Mouse (Mus musculus) brain, embryonic 14.5 days (tissue): ENCODE measurements around the gene B3glct. TPM values are rescaled to one million over a fixed set of nuclear protein-coding genes. Genes with fewer than 3 reads are reported as not detected.

ENCODE experiments used
- DNase-seq: peaks from one replicate; pipeline ENCODE4 v3.0.0-alpha.2; 2011; ENCODE audit warnings: low read depth
- CTCF ChIP-seq: fragments of 200-500 bp; IDR thresholded peaks from 2 replicates; pipeline ENCODE4 v1.5.1; 2012; ENCODE audit warnings: inconsistent platforms, mild to moderate bottlenecking, moderate library complexity, borderline replicate concordance; ENCODE audit not compliant: insufficient read depth, insufficient read length; ENCODE audit errors: extremely low read depth
- POLR2A ChIP-seq: fragments of 200-500 bp; IDR thresholded peaks from 2 replicates; pipeline ENCODE4 v1.6.1; 2012; ENCODE audit warnings: mild to moderate bottlenecking, inconsistent platforms, borderline replicate concordance; ENCODE audit not compliant: poor library complexity, insufficient read depth, insufficient read length, severe bottlenecking; ENCODE audit errors: extremely low read depth
- polyA plus RNA-seq: library from polyadenylated mRNA; depleted of rRNA; stranded (reverse); fragments of >200 nt; gene quantifications from 2 replicates; pipeline ENCODE4 v1.2.3, GENCODE M21; 2012; rRNA removed

The B3glct gene
- polyA plus RNA-seq, result 18.0 and 20.4 TPM in 2 replicates

DNA sequence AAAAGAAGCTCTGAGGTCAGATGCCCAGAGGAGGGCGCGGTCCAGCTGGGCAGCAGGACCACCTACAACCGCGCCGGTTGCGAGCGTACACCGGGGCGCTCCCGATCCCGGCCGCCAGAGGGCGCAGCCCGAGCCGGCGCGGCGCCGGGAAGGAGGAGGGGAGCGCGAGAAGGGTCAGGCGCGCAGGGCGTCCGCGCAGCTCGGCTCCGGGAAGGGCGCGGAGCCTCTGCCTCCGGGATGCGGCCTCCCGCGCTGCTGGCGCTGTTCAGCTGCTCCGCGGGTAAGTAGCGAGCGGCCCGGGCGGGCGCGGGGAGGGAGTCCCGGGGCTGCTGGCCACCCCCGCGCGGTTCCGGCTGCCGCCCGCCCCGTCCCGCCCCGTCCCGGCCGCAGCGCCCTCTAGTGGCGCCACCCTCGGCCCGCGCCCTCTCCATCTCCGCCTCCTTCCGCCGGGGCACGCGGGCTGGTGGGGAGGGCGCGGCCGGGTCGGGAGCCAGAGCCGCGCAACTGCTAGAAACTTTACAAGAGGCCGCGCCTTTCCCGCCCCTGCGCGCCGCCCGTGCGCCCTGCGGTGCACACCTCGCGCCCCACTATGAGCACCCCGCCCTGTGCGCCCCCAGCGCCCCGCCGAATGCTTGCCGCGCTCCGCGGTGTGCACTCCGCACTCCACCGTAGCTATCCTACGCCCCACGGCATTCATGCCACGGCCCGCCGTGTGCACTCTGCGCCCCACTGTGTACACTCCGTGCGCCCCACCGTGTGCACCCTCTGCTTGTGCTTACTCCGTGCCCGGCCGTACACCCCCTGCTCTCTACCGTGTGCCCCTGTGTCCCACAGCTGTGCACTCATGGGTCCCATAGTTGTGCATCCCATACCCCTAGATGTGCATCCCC is at the start of gene B3glct:
Gene B3glct, plus strand, starts transcription at position 131 of the 890 bp plus-strand sequence.
- peak; percentile 86 for DNase-seq
- TF ChIP-seq CTCF (peak; percentile 85), POLR2A (peak; percentile 74)

- DNase-seq, result peak; percentile 23
- TF ChIP-seq CTCF, result no peak
- TF ChIP-seq POLR2A, result no peak
These were observed 43.5 kb upstream of the B3glct start for GRCm38 (mm10) chr5:149634409-149635035.

DNA sequence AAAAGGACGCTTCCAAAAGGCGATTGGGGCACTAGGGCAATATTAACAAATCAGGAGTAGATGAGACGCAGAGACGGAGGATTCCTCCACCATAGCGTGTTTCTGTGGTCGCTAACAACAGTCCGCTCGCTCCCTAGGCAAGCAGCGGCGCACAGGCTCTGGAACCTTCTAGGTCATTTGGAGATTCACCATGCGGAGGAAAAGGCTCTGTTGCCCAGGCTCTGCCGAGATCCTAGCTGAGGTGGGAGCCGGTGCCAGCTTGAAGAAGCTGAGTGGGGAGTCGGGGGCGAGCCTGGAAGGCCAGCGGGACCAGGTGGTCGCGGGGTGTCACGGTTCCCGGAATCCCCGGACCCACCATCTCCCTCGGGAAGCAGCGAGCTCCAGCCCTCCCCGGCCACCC is 42.5 kb upstream of the B3glct start:
- peak; percentile 54 for DNase-seq
- no peak for TF ChIP-seq CTCF
- TF ChIP-seq POLR2A, result no peak

DNA sequence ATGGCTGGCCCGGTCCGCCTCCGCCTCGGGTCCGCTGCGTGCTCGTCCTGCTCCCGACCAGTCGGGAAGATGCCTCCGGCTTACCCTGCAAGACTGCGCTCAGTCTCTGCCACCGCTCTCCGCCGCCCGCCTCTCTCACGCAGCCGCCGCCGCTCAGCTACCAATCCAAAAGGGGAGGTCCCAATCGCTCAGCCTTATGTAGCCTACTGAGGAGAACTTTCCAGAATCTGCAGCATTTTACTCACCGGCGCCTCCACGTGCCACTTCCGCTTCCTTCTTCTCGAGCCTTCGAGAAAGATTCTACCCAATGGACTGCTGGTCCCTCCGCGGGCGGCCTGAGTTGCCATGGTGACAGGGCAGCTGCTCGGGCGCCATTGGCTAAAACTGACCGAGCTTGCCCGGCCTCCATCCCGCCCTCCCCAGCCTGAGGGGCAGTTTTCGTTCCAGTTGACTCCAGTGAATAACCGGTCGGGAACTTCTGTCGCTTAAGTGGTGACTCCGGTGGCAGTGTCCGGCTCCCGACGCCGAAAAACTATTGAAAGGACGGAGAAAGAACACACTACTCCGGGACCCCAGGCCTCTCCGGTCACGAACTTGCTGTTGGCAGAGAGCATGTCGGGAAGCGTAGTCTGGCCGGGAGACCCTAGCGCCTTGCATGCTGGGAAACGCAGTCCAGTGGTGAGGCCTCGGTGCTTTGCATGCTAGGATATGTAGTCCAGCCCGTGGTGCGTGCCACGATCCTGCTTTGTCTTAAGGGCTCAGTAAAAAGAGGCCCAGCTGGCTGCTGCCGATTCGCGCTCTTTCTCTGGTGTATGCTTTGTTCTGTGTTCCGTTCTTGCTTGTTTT is 41.7 kb upstream of the B3glct start, which contains the start of gene Hsph1:
Gene Hsph1, minus strand, starts transcription at position 302 of the 846 bp plus-strand sequence.
- TF ChIP-seq CTCF (no peak), POLR2A (peak; percentile 64; the same call in 1 of the 2 replicates)
- DNase-seq, result peak; percentile 100

GRCm38 (mm10) chr5:149637306-149637705 is 40.7 kb upstream of the B3glct start:
- DNase-seq, result peak; percentile 49
- TF ChIP-seq POLR2A (no peak), CTCF (no peak)

- TF ChIP-seq POLR2A (no peak), CTCF (no peak)
- DNase-seq, result no peak
These were observed 36.6 kb upstream of the B3glct start for GRCm38 (mm10) chr5:149641277-149641892.

GRCm38 (mm10) chr5:149642366-149642765 is 35.7 kb upstream of the B3glct start:
- no peak for DNase-seq
- TF ChIP-seq CTCF (peak; percentile 52; the same call in 1 of the 2 replicates), POLR2A (no peak)

DNA sequence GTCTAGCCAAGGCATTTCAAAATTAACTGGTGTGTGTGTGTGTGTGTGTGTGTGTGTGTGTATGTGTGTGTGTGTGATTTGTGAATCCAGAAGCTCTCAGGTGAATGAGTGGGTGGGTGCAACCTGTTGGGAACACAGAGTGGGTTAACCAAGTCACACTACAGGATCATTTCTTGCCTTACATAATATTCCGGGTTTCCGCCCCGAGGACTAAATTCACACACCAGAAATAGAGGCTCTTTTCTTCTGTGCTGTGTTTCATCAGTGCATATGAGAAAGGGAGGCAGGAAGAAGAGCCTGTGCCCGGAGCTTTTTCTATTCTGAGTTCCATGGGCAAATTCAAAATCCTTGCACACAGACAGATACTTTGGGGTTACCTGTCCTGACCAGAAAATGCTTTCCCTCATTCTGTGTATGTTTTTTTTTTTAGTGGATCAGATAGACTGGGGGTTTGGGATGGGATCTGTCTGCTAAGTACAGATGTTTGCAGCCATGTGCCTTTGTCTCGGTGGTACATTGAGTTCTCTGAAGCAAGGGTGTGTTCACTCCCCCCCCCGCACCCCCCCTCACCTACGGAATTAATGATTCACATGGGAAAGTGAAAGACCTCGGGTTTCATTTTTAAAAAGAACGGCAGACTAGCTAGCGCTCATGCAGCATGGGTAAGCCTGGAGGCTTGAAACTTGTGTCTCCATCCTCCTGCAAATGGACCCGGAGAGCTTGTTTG is 35.1 kb upstream of the B3glct start:
- DNase-seq, result no peak
- TF ChIP-seq CTCF (no peak), POLR2A (no peak)

DNA sequence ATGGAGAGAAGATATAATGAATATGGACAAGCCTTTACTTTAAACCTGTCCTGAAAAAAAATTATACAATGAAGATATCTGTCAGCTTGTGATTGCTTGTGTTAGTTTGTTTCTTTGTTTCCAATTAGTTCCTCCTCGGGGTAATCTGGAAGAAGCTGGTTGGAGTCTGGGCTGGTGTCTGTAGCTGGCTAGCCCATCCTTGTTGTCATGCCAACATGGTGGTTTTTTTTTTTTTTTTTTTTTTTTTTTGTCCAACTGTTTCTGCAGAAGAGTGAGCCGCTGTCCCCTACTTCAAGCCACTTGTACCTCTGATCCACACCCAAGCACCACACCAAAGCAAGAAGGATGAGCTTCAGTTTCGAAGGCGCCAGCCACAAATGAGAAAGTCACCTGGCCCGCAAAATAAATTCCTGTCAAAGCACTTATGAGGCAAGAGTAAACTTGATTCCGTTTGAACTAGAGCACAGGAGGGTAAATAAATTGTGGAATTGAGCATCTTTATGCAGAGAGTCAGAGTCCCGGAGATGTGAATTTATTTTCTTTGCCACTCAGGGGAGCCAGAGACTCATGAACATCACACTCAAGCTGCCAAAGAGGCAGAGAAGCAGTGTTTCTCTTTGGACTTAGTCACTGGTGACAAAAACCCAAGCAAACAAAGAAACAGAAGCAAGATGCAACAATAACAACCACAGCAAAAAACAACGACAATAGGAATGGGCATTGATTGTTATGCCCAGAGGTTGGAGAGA is 30.5 kb upstream of the B3glct start:
- TF ChIP-seq CTCF (peak; percentile 20; the same call in 1 of the 2 replicates), POLR2A (no peak)
- DNase-seq, result peak; percentile 63
